Mouse (Mus musculus) stomach, postnatal 0 days (tissue): ENCODE results near the gene Pmpcb. TPM values are rescaled to one million over a fixed set of nuclear protein-coding genes. Genes with fewer than 3 reads are reported as not detected.
A peak's percentile ranks its signal among the peaks of the same experiment; 100 is the strongest.

Experiments used
- ATAC-seq: fragments of 200-750 bp; cut with Nextera tagmentation; 2 replicates; pipeline ENCODE4 v1.8.0; 2017; ENCODE audit not compliant: low FRiP score, low TSS enrichment
- DNase-seq: peaks from one replicate; pipeline ENCODE4 v3.0.0-alpha.2; 2016; ENCODE audit warnings: low spot score
- H3K27ac ChIP-seq: fragments of 300-500 bp; sonication (generic); replicated peaks from 2 replicates; pipeline ENCODE4 v1.5.1; 2014; ENCODE audit warnings: mild to moderate bottlenecking, control low read depth
- H3K27me3 ChIP-seq: fragments of 300-500 bp; sonication (generic); 2 replicates; pipeline ENCODE4 v1.6.1; 2014; ENCODE audit warnings: low read length; ENCODE audit not compliant: control insufficient read depth, insufficient read depth
- H3K36me3 ChIP-seq: fragments of 300-500 bp; sonication (generic); 2 replicates; pipeline ENCODE4 v1.6.1; 2014; ENCODE audit warnings: low read length, mixed read lengths; ENCODE audit not compliant: control insufficient read depth, insufficient read depth
- H3K4me1 ChIP-seq: fragments of 300-500 bp; sonication (generic); replicated peaks from 2 replicates; pipeline ENCODE4 v1.6.1; 2014; ENCODE audit warnings: antibody characterized with exemption; ENCODE audit not compliant: control insufficient read depth, insufficient read depth
- H3K4me2 ChIP-seq: fragments of 300-500 bp; sonication (generic); replicated peaks from 2 replicates; pipeline ENCODE4 v1.6.1; 2014; ENCODE audit warnings: low read depth, mild to moderate bottlenecking, control low read depth, moderate library complexity
- H3K4me3 ChIP-seq: fragments of 300-500 bp; sonication (generic); 2 replicates; pipeline ENCODE4 v1.5.1; 2014; ENCODE audit warnings: low read depth, low read length, control low read depth
- H3K9ac ChIP-seq: fragments of 300-500 bp; sonication (generic); 2 replicates; pipeline ENCODE4 v1.6.1; 2014; ENCODE audit warnings: mild to moderate bottlenecking, low read length, control low read depth, mixed read lengths
- H3K9me3 ChIP-seq: fragments of 300-500 bp; sonication (generic); 2 replicates; pipeline ENCODE4 v1.6.1; 2016; ENCODE audit warnings: low read length; ENCODE audit not compliant: control insufficient read depth
- CTCF ChIP-seq: IDR thresholded peaks from 2 replicates; pipeline ENCODE4 v1.5.1; 2016; ENCODE audit warnings: antibody characterized with exemption, low read depth, mild to moderate bottlenecking, moderate library complexity
- EP300 ChIP-seq: optimal IDR thresholded peaks from 2 replicates; pipeline ENCODE3; 2016; ENCODE audit warnings: antibody characterized with exemption
- WGBS: fragments of 180-500 bp; shearing (Covaris S2); extraction: QIAGEN DNeasy Blood & Tissue Kit; methylation state at CpG from one replicate; pipeline ENCODE4 v1.1.7; 2014; 5-methylcytosine and 5-hydroxymethylcytosine counted together
- polyA plus RNA-seq: library from polyadenylated mRNA; unstranded; fragments of >200 nt; fragmentation: Nextera tagmentation; extraction: Ambion mirVana; gene quantifications from 2 replicates; pipeline ENCODE4 v1.2.1, GENCODE M21; 2015

Gene Pmpcb
- polyA plus RNA-seq, 1 experiment from 2014 or later: 53.6 TPM

- no peaks in the 10 kb centered on the region for H3K9me3 ChIP-seq
- H3K27me3 ChIP-seq: no peaks in the 10 kb centered on the region
- H3K9ac ChIP-seq: no peak overlapping the region
- H3K36me3 ChIP-seq: peaks cover 32% of the 10 kb centered on the region
- no peak for TF ChIP-seq EP300
- TF ChIP-seq CTCF: no peak
- ATAC-seq (no peak), DNase-seq (no peak)
- WGBS: 98% methylated on average over 7 of the region's 8 CpGs
- no peak overlapping the region for H3K27ac ChIP-seq
- no peaks in the 10 kb centered on the region for H3K4me1 ChIP-seq
- H3K4me2 ChIP-seq: no peak overlapping the region
- H3K4me3 ChIP-seq: no peak overlapping the region
These were observed 9.0 kb downstream of the Pmpcb start for GRCm38 (mm10) chr5:21745966-21746365.

DNA sequence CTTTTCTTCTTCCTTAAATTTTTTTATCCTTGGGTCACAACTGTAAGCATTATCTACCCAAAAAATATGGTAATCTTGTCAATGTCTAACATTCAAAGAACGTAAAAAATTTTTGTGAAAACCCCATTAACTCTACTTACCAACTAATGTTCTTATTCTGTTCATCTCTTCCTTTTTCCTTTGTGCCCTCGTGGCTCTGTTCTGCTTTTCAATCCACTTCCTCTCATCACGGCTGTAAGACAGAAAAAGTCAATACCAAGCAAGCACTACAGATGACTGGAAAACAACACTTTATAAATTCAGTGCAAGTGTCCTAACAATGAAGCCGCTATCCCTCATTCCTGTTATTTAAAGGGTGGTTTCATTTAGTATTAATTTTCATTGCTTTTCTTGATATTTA lies 31.6 kb downstream of the Pmpcb start:
- no peaks in the 10 kb centered on the region for H3K27me3 ChIP-seq
- ATAC-seq (no peak), DNase-seq (no peak)
- H3K36me3 ChIP-seq: peaks cover 30% of the 10 kb centered on the region
- WGBS: 87% methylated on average over 4 of the region's 4 CpGs
- H3K9me3 ChIP-seq: no peaks in the 10 kb centered on the region
- H3K4me2 ChIP-seq: no peak overlapping the region
- H3K27ac ChIP-seq: no peak overlapping the region
- no peak overlapping the region for H3K9ac ChIP-seq
- no peaks in the 10 kb centered on the region for H3K4me1 ChIP-seq
- no peak overlapping the region for H3K4me3 ChIP-seq
- TF ChIP-seq EP300 (no peak), CTCF (no peak)

GRCm38 (mm10) chr5:21769841-21770240 lies 32.9 kb downstream of the Pmpcb start:
- Histone ChIP-seq H3K9me3 (no peaks in the 10 kb centered on the region), H3K27me3 (no peaks in the 10 kb centered on the region), H3K4me1 (no peaks in the 10 kb centered on the region), H3K4me2 (no peak overlapping the region), H3K27ac (no peak overlapping the region), H3K4me3 (no peak overlapping the region), H3K9ac (no peak overlapping the region), H3K36me3 (peaks cover 27% of the 10 kb centered on the region)
- 92% methylated on average over 6 of the region's 6 CpGs for WGBS
- TF ChIP-seq EP300: no peak
- TF ChIP-seq CTCF: no peak
- ATAC-seq (no peak), DNase-seq (no peak)

GRCm38 (mm10) chr5:21776491-21776890 lies 39.5 kb downstream of the Pmpcb start:
- ATAC-seq (no peak), DNase-seq (no peak)
- H3K27ac ChIP-seq: no peak overlapping the region
- H3K4me1 ChIP-seq: no peaks in the 10 kb centered on the region
- 94% methylated on average over 6 of the region's 6 CpGs for WGBS
- TF ChIP-seq EP300 (no peak), CTCF (no peak)
- no peaks in the 10 kb centered on the region for H3K27me3 ChIP-seq
- no peak overlapping the region for H3K4me3 ChIP-seq
- H3K36me3 ChIP-seq: peaks cover 23% of the 10 kb centered on the region; the same call in 1 of the 2 replicates
- no peaks in the 10 kb centered on the region for H3K9me3 ChIP-seq
- no peak overlapping the region for H3K9ac ChIP-seq
- no peak overlapping the region for H3K4me2 ChIP-seq

- no peaks in the 10 kb centered on the region for H3K9me3 ChIP-seq
- peak overlapping the region; percentile 98 for H3K4me2 ChIP-seq
- H3K4me3 ChIP-seq: peak overlapping the region; percentile 95
- DNase-seq: peak; percentile 42
- H3K27ac ChIP-seq: peak overlapping the region; percentile 73
- no peaks in the 10 kb centered on the region for H3K4me1 ChIP-seq
- H3K36me3 ChIP-seq: peaks cover 14% of the 10 kb centered on the region; the same call in 1 of the 2 replicates
- TF ChIP-seq EP300: no peak
- no peak for TF ChIP-seq CTCF
- peak; percentile 31 for ATAC-seq
- H3K9ac ChIP-seq: peak overlapping the region; percentile 77
- H3K27me3 ChIP-seq: no peaks in the 10 kb centered on the region
- WGBS: under 1% methylated on average over 51 of the region's 51 CpGs
These were observed 47.5 kb downstream of the Pmpcb start for GRCm38 (mm10) chr5:21784161-21785052.

DNA sequence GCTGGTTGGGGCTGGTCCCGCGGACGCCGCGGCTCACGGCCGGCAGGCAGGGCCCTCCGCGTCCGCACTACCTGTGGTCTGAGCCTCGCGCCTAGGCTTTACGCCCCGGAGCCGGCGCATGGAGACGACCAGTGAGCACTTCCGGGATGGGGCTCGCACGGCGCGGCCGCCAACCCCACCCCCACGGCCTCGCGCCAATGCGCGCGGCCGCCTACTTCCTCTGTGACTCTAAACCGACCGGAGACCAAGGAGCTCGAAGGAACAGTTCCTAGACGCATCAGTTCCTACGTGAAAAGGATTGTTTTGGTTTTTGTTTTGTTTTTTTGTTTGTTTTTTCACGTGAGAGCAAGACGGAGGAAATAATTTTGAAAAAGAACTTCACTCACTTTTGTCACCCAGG lies 48.1 kb downstream of the Pmpcb start, which contains the start of the genes Dnajc2 and Psmc2:
Gene Dnajc2 (minus strand): TSS at position 199 of the 400 bp plus-strand sequence.
Gene Psmc2 (plus strand): TSS at position 231 of the 400 bp plus-strand sequence.
- ATAC-seq (peak; percentile 97), DNase-seq (peak; percentile 93)
- TF ChIP-seq CTCF (no peak), EP300 (no peak)
- Histone ChIP-seq H3K27me3 (no peaks in the 10 kb centered on the region), H3K27ac (peak within 1 kb of the TSS; percentile 85), H3K36me3 (peaks cover 14% of the 10 kb centered on the region; the same call in 1 of the 2 replicates), H3K4me2 (peak within 1 kb of the TSS; percentile 98), H3K4me3 (peak within 1 kb of the TSS; percentile 98), H3K4me1 (no peaks in the 10 kb centered on the region), H3K9me3 (no peaks in the 10 kb centered on the region), H3K9ac (peak within 1 kb of the TSS; percentile 77)
- under 1% methylated on average over 37 of the region's 37 CpGs for WGBS
